ENCODE assay signal across 17 mouse cellular contexts in genomic region chr3:96460568-96460870, GRCm38 (mm10). TPM values are rescaled to one million over a fixed set of nuclear protein-coding genes. Genes with fewer than 3 reads are reported as not detected.
DNase-seq lines count a peak whose midpoint lies in the region; ATAC-seq and TF ChIP-seq lines count a peak whose summit lies in the region.
"Not testable (repeated sequence)": the region's sequence is repeated elsewhere in the genome, so short reads cannot be mapped to it uniquely, and the experiment has no call there.
"Had no signal": no experiment of that assay in that cellular context is flagged by ENCODE, and none has a peak within 500 bp of the region (broad histone marks: within the 10 kb centered on the region; RNA-seq: fewer than 3 reads in every experiment).

No protein-coding gene starts in this region.

- H3K4me2 ChIP-seq in forebrain, embryonic 11.5 days (ENCODE audit: low read depth, low read length, severe bottlenecking); forebrain, embryonic 15.5 days (replicated peaks); heart, embryonic 13.5 days; hindbrain, embryonic 15.5 days; limb, embryonic 14.5 days (replicated peaks; ENCODE audit: low read depth, low read length, severe bottlenecking); midbrain, embryonic 16.5 days (ENCODE audit: low read length); stomach, embryonic 16.5 days (ENCODE audit: low read depth, low read length): not testable (repeated sequence)

- H3K27me3 ChIP-seq in forebrain, embryonic 11.5 days (ENCODE audit: control insufficient read depth, insufficient read depth, low read length); limb, embryonic 14.5 days (ENCODE audit: control insufficient read depth, insufficient read depth, low read length); stomach, embryonic 16.5 days (ENCODE audit: control insufficient read depth, insufficient read depth, low read length): not testable (repeated sequence)
- H3K27me3 ChIP-seq in forebrain, embryonic 15.5 days, result peaks cover 21% of the 10 kb centered on the region
- peaks cover 20% of the 10 kb centered on the region for H3K27me3 ChIP-seq in heart, embryonic 13.5 days (replicated peaks)
- peaks cover 24% of the 10 kb centered on the region for H3K27me3 ChIP-seq in hindbrain, embryonic 15.5 days
- peaks cover 14% of the 10 kb centered on the region for H3K27me3 ChIP-seq in midbrain, embryonic 16.5 days (ENCODE audit: control insufficient read depth, insufficient read depth, low read depth, low read length)

- no CpG with 5 or more reads among the region's 19 CpGs for WGBS in forebrain, embryonic 11.5 days
- WGBS in forebrain, embryonic 15.5 days, result no CpG with 5 or more reads among the region's 19 CpGs
- no CpG with 5 or more reads among the region's 19 CpGs for WGBS in heart, embryonic 13.5 days
- no CpG with 5 or more reads among the region's 19 CpGs for WGBS in hindbrain, embryonic 15.5 days
- no CpG with 5 or more reads among the region's 19 CpGs for WGBS in limb, embryonic 14.5 days
- no CpG with 5 or more reads among the region's 19 CpGs for WGBS in midbrain, embryonic 16.5 days
- no CpG with 5 or more reads among the region's 19 CpGs for WGBS in stomach, embryonic 16.5 days

- TF ChIP-seq POLR2A in limb, embryonic 14.5 days (IDR thresholded peaks at IDR 0.05; ENCODE audit: borderline replicate concordance, extremely low read depth, insufficient read depth, insufficient read length), result not testable (repeated sequence)

- H3K27ac ChIP-seq in forebrain, embryonic 11.5 days (ENCODE audit: low read depth, low read length); forebrain, embryonic 15.5 days (replicated peaks); heart, embryonic 13.5 days (replicated peaks); hindbrain, embryonic 15.5 days (replicated peaks); limb, embryonic 14.5 days (replicated peaks; ENCODE audit: low read depth, low read length); midbrain, embryonic 16.5 days (ENCODE audit: low read length); stomach, embryonic 16.5 days (ENCODE audit: low read length): not testable (repeated sequence)

- not testable (repeated sequence) for H3K9me3 ChIP-seq in forebrain, embryonic 11.5 days (ENCODE audit: control insufficient read depth, low read length); forebrain, embryonic 15.5 days; heart, embryonic 13.5 days; hindbrain, embryonic 15.5 days; limb, embryonic 14.5 days (ENCODE audit: control insufficient read depth, low read length); midbrain, embryonic 16.5 days (replicated peaks; ENCODE audit: control insufficient read depth, low read length, poor library complexity, severe bottlenecking); stomach, embryonic 16.5 days (replicated peaks; ENCODE audit: control insufficient read depth, low read length)

- H3K4me3 ChIP-seq in forebrain, embryonic 11.5 days (ENCODE audit: low read depth, low read length); forebrain, embryonic 15.5 days; heart, embryonic 13.5 days; hindbrain, embryonic 15.5 days; limb, embryonic 14.5 days (replicated peaks; ENCODE audit: low read length); midbrain, embryonic 16.5 days (ENCODE audit: low read depth, low read length); stomach, embryonic 16.5 days (replicated peaks; ENCODE audit: low read length): not testable (repeated sequence)

- H3K36me3 ChIP-seq in forebrain, embryonic 11.5 days (ENCODE audit: control insufficient read depth, insufficient read depth, low read length); forebrain, embryonic 15.5 days; heart, embryonic 13.5 days; hindbrain, embryonic 15.5 days; limb, embryonic 14.5 days (ENCODE audit: control insufficient read depth, insufficient read depth, low read length); midbrain, embryonic 16.5 days (ENCODE audit: control insufficient read depth, insufficient read depth, low read length); stomach, embryonic 16.5 days (ENCODE audit: control insufficient read depth, insufficient read depth, low read length): not testable (repeated sequence)

- H3K4me1 ChIP-seq in forebrain, embryonic 11.5 days (replicated peaks; ENCODE audit: control insufficient read depth, insufficient read depth, low read length); forebrain, embryonic 15.5 days; heart, embryonic 13.5 days; hindbrain, embryonic 15.5 days (replicated peaks); limb, embryonic 14.5 days (ENCODE audit: control insufficient read depth, insufficient read depth, low read length); midbrain, embryonic 16.5 days (ENCODE audit: control insufficient read depth, insufficient read depth, low read length); stomach, embryonic 16.5 days (ENCODE audit: control insufficient read depth, insufficient read depth, low read length): not testable (repeated sequence)

- not testable (repeated sequence) for DNase-seq in forebrain, embryonic 11.5 days (ENCODE audit: low spot score); limb, embryonic 14.5 days (ENCODE audit: low spot score)

- H3K9ac ChIP-seq in forebrain, embryonic 11.5 days (ENCODE audit: low read length); forebrain, embryonic 15.5 days (replicated peaks); heart, embryonic 13.5 days; hindbrain, embryonic 15.5 days; limb, embryonic 14.5 days (ENCODE audit: low read depth, low read length, severe bottlenecking); midbrain, embryonic 16.5 days (ENCODE audit: low read depth, low read length); stomach, embryonic 16.5 days (ENCODE audit: low read length): not testable (repeated sequence)

- ATAC-seq in forebrain, embryonic 11.5 days (replicated peaks; ENCODE audit: low FRiP score), result peak; percentile 33
- ATAC-seq in forebrain, embryonic 15.5 days (replicated peaks), result 0 out of 2 replicates have a peak, but pooled peaks have one; percentile 20
- ATAC-seq in heart, embryonic 13.5 days (ENCODE audit: extremely low read depth, insufficient number of reproducible peaks, low FRiP score, low TSS enrichment), result 0 out of 2 replicates have a peak, but pooled peaks have one; percentile 15
- ATAC-seq in hindbrain, embryonic 15.5 days (ENCODE audit: low FRiP score, low read depth), result peak; percentile 39; the same call in 1 of the 2 replicates
- peak; percentile 13; the same call in 1 of the 2 replicates for ATAC-seq in limb, embryonic 14.5 days (ENCODE audit: low FRiP score, low read depth)
- 0 out of 2 replicates have a peak, but pooled peaks have one; percentile 8 for ATAC-seq in midbrain, embryonic 16.5 days
- ATAC-seq in stomach, embryonic 16.5 days (ENCODE audit: insufficient read depth, low FRiP score), result 0 out of 2 replicates have a peak, but pooled peaks have one; percentile 0

RNA-seq across cellular contexts. Expression of gene BC107364, which starts 8.4 kb away (rescaled TPM):
- not detected in 2 replicates for polyA plus RNA-seq in forebrain, embryonic 11.5 days (2014; fragmentation: Nextera tagmentation; extraction: Ambion mirVana)
- not detected in 2 replicates for polyA plus RNA-seq in forebrain, embryonic 15.5 days (2015; fragmentation: Nextera tagmentation; extraction: Ambion mirVana)
- polyA plus RNA-seq in heart, embryonic 13.5 days (2015; fragmentation: Nextera tagmentation; extraction: Ambion mirVana), result 0.68 and 0.78 TPM in 2 replicates
- polyA plus RNA-seq in hindbrain, embryonic 15.5 days (2015; fragmentation: Nextera tagmentation; extraction: Ambion mirVana), result not detected in 2 replicates
- polyA plus RNA-seq in limb, embryonic 14.5 days (2012; rRNA removed), result 0.10 TPM in 1 of 2 replicates, not detected in the other
- polyA plus RNA-seq in limb, embryonic 14.5 days (2014; fragmentation: Nextera tagmentation; extraction: Ambion mirVana), result 0.40 TPM in 1 of 2 replicates, not detected in the other
- not detected in 2 replicates for polyA plus RNA-seq in midbrain, embryonic 16.5 days (2015; fragmentation: Nextera tagmentation; extraction: Ambion mirVana)
- polyA plus RNA-seq in stomach, embryonic 16.5 days (2015; fragmentation: Nextera tagmentation; extraction: Ambion mirVana), result 0.17 and 0.29 TPM in 2 replicates
- polyA plus RNA-seq: adrenal gland, adult 2 months; C2C12; CD4-positive, CD25-positive, alpha-beta regulatory T cell, adult 4 months; cerebellum, adult 2 months; forebrain, embryonic 10.5 days; heart, adult 2 months; heart, embryonic 10.5 days; hindbrain, embryonic 11.5 days; hindbrain, embryonic 14.5 days; intestine, embryonic 14.5 days had no signal
